Mouse (Mus musculus): Measurements from ENCODE around the gene Irak2.
"Not testable (repeated sequence)": the region's sequence is repeated elsewhere in the genome, so short reads cannot be mapped to it uniquely, and the experiment has no call there.

Gene Irak2

GRCm38 (mm10) chr6:113695203-113695602, 56.9 kb downstream of the Irak2 start:
- CTCF ChIA-PET, result interaction anchor here (0.7 kb wide), 1 partner anchor 19 kb away, joined by 3 read pairs; no protein-coding TSS in a partner anchor

- CTCF ChIA-PET, result interaction anchor here (0.7 to 0.8 kb wide), 2 partner anchors 15 to 41 kb away, joined by 3 to 4 read pairs; no protein-coding TSS in a partner anchor
Observed at GRCm38 (mm10) chr6:113695766-113696355, 57.6 kb downstream of the Irak2 start.

GRCm38 (mm10) chr6:113696582-113697221, 58.4 kb downstream of the Irak2 start, which contains the start of gene Tatdn2:
Gene Tatdn2 (plus strand): TSS chr6:113697050.
- CTCF ChIA-PET, result interaction anchor here (0.7 to 0.8 kb wide), 2 partner anchors 16 to 91 kb away, joined by 4 to 5 read pairs; no protein-coding TSS in a partner anchor

- CTCF ChIA-PET, result interaction anchor here (0.7 to 0.8 kb wide), 2 partner anchors 35 to 90 kb away, joined by 3 to 5 read pairs; no protein-coding TSS in a partner anchor
Observed at GRCm38 (mm10) chr6:113697222-113698205, 59.2 kb downstream of the Irak2 start.

GRCm38 (mm10) chr6:113712718-113713117, 74.5 kb downstream of the Irak2 start:
- CTCF ChIA-PET, result interaction anchor here (0.6 kb wide), 2 partner anchors 76 to 485 kb away, joined by 3 to 5 read pairs; no protein-coding TSS in a partner anchor

- CTCF ChIA-PET, result not testable (repeated sequence)
Observed at GRCm38 (mm10) chr6:113713389-113713788, 75.1 kb downstream of the Irak2 start.

- CTCF ChIA-PET, result interaction anchor here (1.1 kb wide), 1 partner anchor 19 kb away, joined by 3 read pairs; no protein-coding TSS in a partner anchor
Observed at GRCm38 (mm10) chr6:113714276-113714675, 76.0 kb downstream of the Irak2 start.

GRCm38 (mm10) chr6:113714797-113715196, 76.5 kb downstream of the Irak2 start:
- CTCF ChIA-PET, result interaction anchor here (1.1 kb wide), 1 partner anchor 20 kb away, joined by 3 read pairs; no protein-coding TSS in a partner anchor

- CTCF ChIA-PET, result no interaction called here
Observed at GRCm38 (mm10) chr6:113717541-113717940, 79.3 kb downstream of the Irak2 start.

- CTCF ChIA-PET, result no interaction called here
Observed at GRCm38 (mm10) chr6:113719878-113720277, 81.6 kb downstream of the Irak2 start, which contains the start of gene Ghrl. Gene Ghrl (minus strand): TSS chr6:113719880.

GRCm38 (mm10) chr6:113721061-113721460, 82.8 kb downstream of the Irak2 start:
- CTCF ChIA-PET, result no interaction called here

- CTCF ChIA-PET, result no interaction called here
Observed at GRCm38 (mm10) chr6:113728181-113728580, 89.9 kb downstream of the Irak2 start.

- CTCF ChIA-PET, result no interaction called here
Observed at GRCm38 (mm10) chr6:113731296-113731695, 93.0 kb downstream of the Irak2 start.

GRCm38 (mm10) chr6:113737318-113738046, 99.2 kb downstream of the Irak2 start:
- CTCF ChIA-PET, result interaction anchor here (0.6 kb wide), 1 partner anchor 114 kb away, joined by 3 read pairs; no protein-coding TSS in a partner anchor

- CTCF ChIA-PET, result no interaction called here
Observed at GRCm38 (mm10) chr6:113740236-113741217, 102.3 kb downstream of the Irak2 start, which contains the start of gene Sec13. Gene Sec13 (minus strand): TSS chr6:113740743.

GRCm38 (mm10) chr6:113741425-113741824, 103.2 kb downstream of the Irak2 start:
- CTCF ChIA-PET, result no interaction called here

GRCm38 (mm10) chr6:113742321-113742720, 104.1 kb downstream of the Irak2 start:
- CTCF ChIA-PET, result no interaction called here

- CTCF ChIA-PET, result no interaction called here
Observed at GRCm38 (mm10) chr6:113743111-113743510, 104.8 kb downstream of the Irak2 start.
